Mouse (Mus musculus): ENCODE measurements around the gene Arhgef18.

GRCm38 (mm10) chr8:3496428-3496748 is 103.6 kb downstream of the Arhgef18 start:
- TF ChIP-seq CTCF (conservative IDR thresholded peaks at IDR 0.05; ENCODE audit: low read length) (no peak), NANOG (IDR thresholded peaks at IDR 0.05; ENCODE audit: borderline replicate concordance, low read length) (no peak), POU5F1 (IDR thresholded peaks at IDR 0.05; ENCODE audit: borderline replicate concordance, low read length) (no peak)

All from E14TG2a.4 (cell line).